Mouse (Mus musculus): ENCODE data around the gene Gm1979. TPM values are rescaled to one million over a fixed set of nuclear protein-coding genes. Genes with fewer than 3 reads are reported as not detected.
"Not testable (repeated sequence)": the region's sequence is repeated elsewhere in the genome, so short reads cannot be mapped to it uniquely, and the experiment has no call there.

Gm1979 gene
- not detected in 2 replicates for polyA plus RNA-seq (2012; rRNA removed)

DNA sequence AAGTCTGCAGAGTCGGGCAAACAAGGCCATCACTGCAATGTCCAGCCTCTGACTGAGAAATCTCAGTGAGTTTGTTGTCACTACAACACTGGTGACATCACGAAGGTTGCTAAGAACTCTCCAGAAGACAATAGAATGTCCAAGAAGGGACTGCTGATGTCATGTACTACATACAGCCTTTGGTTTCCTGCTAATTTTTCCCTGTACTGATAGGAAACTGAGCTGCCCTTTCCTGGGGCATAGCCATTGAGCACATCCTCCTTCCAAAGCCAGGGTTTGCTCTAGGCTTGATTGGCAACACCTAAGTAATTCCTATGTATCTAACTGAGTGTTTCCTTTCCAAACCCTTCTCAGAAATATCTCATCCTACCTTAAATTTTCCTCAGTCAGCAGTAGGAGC is at the start of gene Gm1979:
TSS of gene Gm1979 (minus strand) at position 101 of the 400 bp plus-strand sequence.
- DNase-seq (ENCODE audit: low read depth), result not testable (repeated sequence)

DNA sequence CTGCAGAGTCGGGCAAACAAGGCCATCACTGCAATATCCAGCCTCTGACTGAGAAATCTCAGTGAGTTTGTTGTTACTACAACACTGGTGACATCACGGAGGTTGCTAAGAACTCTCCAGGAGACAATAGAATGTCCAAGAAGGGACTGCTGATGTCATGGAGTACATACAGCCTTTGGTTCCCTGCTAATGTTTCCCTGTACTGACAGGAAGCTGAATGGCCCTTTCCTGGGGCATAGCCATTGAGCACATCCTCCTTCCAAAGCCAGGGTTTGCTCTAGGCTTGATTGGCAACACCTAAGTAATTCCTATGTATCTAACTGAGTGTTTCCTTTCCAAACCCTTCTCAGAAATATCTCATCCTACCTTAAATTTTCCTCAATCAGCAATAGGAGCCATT is 34.9 kb upstream of the Gm1979 start, which contains the start of gene Speer4a:
TSS of gene Speer4a (minus strand) at position 101 of the 400 bp plus-strand sequence.
- not testable (repeated sequence) for DNase-seq (ENCODE audit: low read depth)

- DNase-seq (ENCODE audit: low read depth), result not testable (repeated sequence)
Observed at GRCm38 (mm10) chr5:26022816-26023215, 18.2 kb upstream of the Gm1979 start, which contains the start of gene Gm5862. Gene Gm5862 (minus strand): TSS chr5:26022916.

DNA sequence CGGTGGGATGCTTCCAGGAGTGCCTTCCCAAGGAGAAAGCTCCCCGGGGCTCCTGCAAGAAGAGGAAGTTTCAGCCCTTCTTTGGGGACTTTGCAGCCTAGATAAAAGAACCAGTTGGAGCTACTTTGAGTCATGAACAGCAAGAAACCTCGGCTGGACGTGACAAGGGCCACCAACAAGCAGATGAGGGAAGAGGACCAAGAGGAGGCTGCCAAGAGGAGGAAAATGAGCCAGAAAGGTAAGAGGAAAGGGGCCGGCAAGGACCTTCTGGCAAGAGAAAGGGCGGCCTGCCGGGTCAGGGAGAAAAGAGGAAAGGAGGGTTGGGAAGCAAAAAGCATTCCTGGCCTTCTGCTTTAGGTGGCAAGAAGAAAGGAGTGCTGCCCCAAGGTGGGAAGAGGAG is 3.1 kb upstream of the Gm1979 start:
- not testable (repeated sequence) for DNase-seq (ENCODE audit: low read depth)

GRCm38 (mm10) chr5:26006937-26007695 is 2.5 kb upstream of the Gm1979 start:
- DNase-seq (ENCODE audit: low read depth), result not testable (repeated sequence)

- DNase-seq (ENCODE audit: low read depth), result not testable (repeated sequence)
Observed at GRCm38 (mm10) chr5:25988550-25988949, 16.0 kb downstream of the Gm1979 start, which contains the start of gene Gm21698. Gene Gm21698 (minus strand): TSS chr5:25988650.

- DNase-seq (ENCODE audit: low read depth), result not testable (repeated sequence)
Observed at GRCm38 (mm10) chr5:25972563-25972962, 32.0 kb downstream of the Gm1979 start, which contains the start of gene Gm21680. Gene Gm21680 (minus strand): TSS chr5:25972663.

DNA sequence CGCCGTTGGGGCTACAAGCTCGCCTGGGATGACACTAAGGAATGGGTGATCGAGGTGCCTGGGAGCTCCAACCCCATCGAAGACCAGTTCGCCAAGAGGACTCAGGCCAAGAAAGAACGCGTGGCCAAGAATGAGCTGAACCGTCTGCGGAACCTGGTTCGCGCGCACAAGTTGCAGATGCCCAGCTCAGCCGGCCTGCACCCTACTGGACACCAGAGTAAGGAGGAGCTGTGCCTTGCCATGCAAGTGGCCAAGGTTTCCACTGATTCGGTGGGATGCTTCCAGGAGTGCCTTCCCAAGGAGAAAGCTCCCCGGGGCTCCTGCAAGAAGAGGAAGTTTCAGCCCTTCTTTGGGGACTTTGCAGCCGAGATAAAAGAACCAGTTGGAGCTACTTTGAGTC is 47.5 kb downstream of the Gm1979 start:
- DNase-seq (ENCODE audit: low read depth), result not testable (repeated sequence)

DNA sequence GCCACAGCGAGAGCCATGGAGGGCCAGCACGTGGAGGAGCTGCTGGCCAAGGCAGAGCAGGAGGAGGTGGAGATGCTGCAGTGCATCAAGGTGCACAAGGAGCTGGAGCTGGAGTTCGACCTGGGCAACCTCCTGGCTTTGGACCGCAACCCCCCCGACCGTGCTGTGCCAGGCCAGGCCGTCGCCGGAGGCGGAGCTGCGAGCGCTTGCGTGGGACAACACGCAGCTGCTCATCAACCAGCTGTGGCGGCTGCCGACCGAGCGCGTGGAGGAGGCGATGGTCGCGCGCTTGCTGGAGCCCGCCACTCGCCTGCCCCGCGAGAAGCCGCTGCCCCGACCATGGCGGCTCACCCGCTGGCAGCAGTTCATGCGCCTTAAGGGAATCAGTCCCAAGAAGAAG is 48.0 kb downstream of the Gm1979 start:
- DNase-seq (ENCODE audit: low read depth), result not testable (repeated sequence)

GRCm38 (mm10) chr5:25954317-25954716 is 50.3 kb downstream of the Gm1979 start, which contains the start of gene Gm21671:
Gene Gm21671 (minus strand): TSS chr5:25954417.
- DNase-seq (ENCODE audit: low read depth), result not testable (repeated sequence)

Other genes with a start within 250 kb of the Gm1979 start
- gene Actr3b, start 244.8 kb downstream of the Gm1979 start, polyA plus RNA-seq (2012; rRNA removed), result 3.5 and 4.3 TPM in 2 replicates
- gene Gm21663, start 62.4 kb downstream of the Gm1979 start, polyA plus RNA-seq (2012; rRNA removed), result not detected in 2 replicates
- 0.04 TPM in 1 of 2 replicates, not detected in the other for gene Gm21671, start 50.4 kb downstream of the Gm1979 start, polyA plus RNA-seq (2012; rRNA removed)
- gene Gm21680, start 32.1 kb downstream of the Gm1979 start, polyA plus RNA-seq (2012; rRNA removed), result not detected in 2 replicates
- gene Gm21698, start 16.1 kb downstream of the Gm1979 start, polyA plus RNA-seq (2012; rRNA removed), result not detected in 2 replicates
- gene Gm5862, start 18.1 kb upstream of the Gm1979 start, polyA plus RNA-seq (2012; rRNA removed), result not detected in 2 replicates
- 0.04 TPM in 1 of 2 replicates, not detected in the other for gene Speer4a, start 34.8 kb upstream of the Gm1979 start, polyA plus RNA-seq (2012; rRNA removed)
- gene Gm7347, start 53.8 kb upstream of the Gm1979 start, polyA plus RNA-seq (2012; rRNA removed), result not detected in 2 replicates
- gene Gm10471, start 84.5 kb upstream of the Gm1979 start, polyA plus RNA-seq (2012; rRNA removed), result not detected in 2 replicates
- not detected in 2 replicates for gene 5031410I06Rik, start 100.6 kb upstream of the Gm1979 start, polyA plus RNA-seq (2012; rRNA removed)
- gene Gm10220, start 116.6 kb upstream of the Gm1979 start, polyA plus RNA-seq (2012; rRNA removed), result not detected in 2 replicates